Mouse (Mus musculus) liver, postnatal 0 days (tissue): ENCODE data around the gene Gpr33.

ENCODE experiments used
- CTCF ChIP-seq: sonication (generic); IDR thresholded peaks from 2 replicates; pipeline ENCODE4 v1.5.1; 2016; ENCODE audit warnings: antibody characterized with exemption, low read depth
- EP300 ChIP-seq: IDR thresholded peaks from 2 replicates; pipeline ENCODE4 v1.6.1; 2016; ENCODE audit warnings: antibody characterized with exemption, low read depth, mild to moderate bottlenecking

DNA sequence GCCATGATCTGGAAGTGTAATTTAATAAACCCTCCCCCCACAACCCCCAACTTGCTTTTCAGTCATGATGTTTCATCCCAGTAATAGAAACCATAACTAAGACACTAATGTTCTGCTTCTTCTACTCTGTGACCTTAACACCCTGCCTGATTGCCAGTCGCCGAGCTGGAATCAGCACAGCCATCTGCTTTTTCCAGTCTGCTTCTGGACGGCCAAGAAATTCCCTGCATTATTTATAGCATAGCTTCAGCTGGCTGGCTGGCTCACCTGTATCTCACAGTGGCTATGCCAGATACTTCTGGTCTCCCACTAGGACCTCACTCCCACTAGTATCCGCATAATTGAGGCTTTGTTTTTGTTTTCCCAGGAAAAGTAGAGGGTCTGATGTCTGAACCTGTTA, 42.0 kb downstream of the Gpr33 start:
- no peak for TF ChIP-seq CTCF
- no peak for TF ChIP-seq EP300
